Mouse (Mus musculus): Measurements from ENCODE around the gene Mrpl58.

DNA sequence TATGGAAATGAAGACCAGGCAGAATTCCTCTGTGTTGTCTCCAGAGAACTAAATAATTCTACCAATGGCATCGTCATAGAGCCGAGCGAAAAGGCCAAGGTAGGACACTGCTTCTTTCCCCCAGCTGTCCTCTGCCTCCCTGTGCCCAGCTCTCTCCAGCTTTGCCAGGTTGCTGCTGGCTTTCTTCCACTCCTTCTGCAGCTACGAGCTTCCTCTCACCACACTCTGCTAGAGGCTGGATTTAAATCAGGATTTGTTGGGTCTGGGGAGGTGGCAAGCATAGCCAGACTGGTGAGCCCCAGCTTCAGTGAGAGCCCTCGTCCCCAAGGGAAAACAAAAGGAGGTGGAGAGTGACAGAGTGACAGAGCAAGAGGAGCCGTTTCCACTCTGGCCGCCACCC lies 25.8 kb downstream of the Mrpl58 start:
- TF ChIP-seq CTCF (IDR thresholded peaks at IDR 0.05; ENCODE audit: extremely low read depth, insufficient read depth, low read length) (no peak), POLR2A (IDR thresholded peaks at IDR 0.05; ENCODE audit: extremely low read depth, insufficient read depth, low read length) (no peak)
